Mouse (Mus musculus) heart, embryonic 11.5 days (tissue): ENCODE results near the gene Tex35. TPM values are rescaled to one million over a fixed set of nuclear protein-coding genes. Genes with fewer than 3 reads are reported as not detected.

Experiments
- ATAC-seq: fragments of 200-750 bp; cut with Nextera tagmentation; replicated peaks from 2 replicates; pipeline ENCODE4 v1.8.0; 2017; ENCODE audit warnings: moderate library complexity; ENCODE audit not compliant: insufficient number of reproducible peaks, low FRiP score, low TSS enrichment
- H3K27ac ChIP-seq: fragments of 300-500 bp; sonication (generic); 2 replicates; pipeline ENCODE4 v1.5.1; 2014; ENCODE audit warnings: mild to moderate bottlenecking, low read depth, low read length
- H3K27me3 ChIP-seq: fragments of 300-500 bp; sonication (generic); 2 replicates; pipeline ENCODE4 v1.6.1; 2014; ENCODE audit warnings: mild to moderate bottlenecking, low read length, mixed read lengths; ENCODE audit not compliant: control insufficient read depth, insufficient read depth
- H3K36me3 ChIP-seq: fragments of 300-500 bp; sonication (generic); 2 replicates; pipeline ENCODE4 v1.6.1; 2014; ENCODE audit warnings: mild to moderate bottlenecking, low read length, moderate library complexity, mixed read lengths; ENCODE audit not compliant: control insufficient read depth, insufficient read depth
- H3K4me1 ChIP-seq: fragments of 300-500 bp; sonication (generic); 2 replicates; pipeline ENCODE4 v1.6.1; 2014; ENCODE audit warnings: low read length; ENCODE audit not compliant: control insufficient read depth, insufficient read depth
- H3K4me2 ChIP-seq: fragments of 300-500 bp; sonication (generic); 2 replicates; pipeline ENCODE4 v1.6.1; 2014; ENCODE audit warnings: mild to moderate bottlenecking, moderate library complexity
- H3K4me3 ChIP-seq: fragments of 300-500 bp; sonication (generic); 2 replicates; pipeline ENCODE4 v1.5.1; 2014; ENCODE audit warnings: low read depth, low read length
- H3K9ac ChIP-seq: fragments of 300-500 bp; sonication (generic); 2 replicates; pipeline ENCODE4 v1.6.1; 2014; ENCODE audit warnings: mild to moderate bottlenecking, low read depth, low read length, moderate library complexity
- H3K9me3 ChIP-seq: fragments of 300-500 bp; sonication (generic); replicated peaks from 2 replicates; pipeline ENCODE4 v1.6.1; 2016; ENCODE audit warnings: low read length; ENCODE audit not compliant: control insufficient read depth
- WGBS: fragments of 180-500 bp; shearing (Covaris S2); extraction: QIAGEN DNeasy Blood & Tissue Kit; methylation state at CpG from one replicate; pipeline ENCODE4 v1.1.7; 2014; ENCODE audit not compliant: insufficient replicate concordance; 5-methylcytosine and 5-hydroxymethylcytosine counted together
- polyA plus RNA-seq: library from polyadenylated mRNA; unstranded; fragments of >200 nt; fragmentation: Nextera tagmentation; extraction: Ambion mirVana; gene quantifications from 2 replicates; pipeline ENCODE4 v1.2.1, GENCODE M21; 2014

Gene Tex35
- polyA plus RNA-seq, 1 experiment from 2014 or later = not detected

GRCm38 (mm10) chr1:157123836-157124235, 15.4 kb upstream of the Tex35 start:
- no peak overlapping the region for H3K9ac ChIP-seq
- H3K27ac ChIP-seq = no peak overlapping the region
- WGBS = 49% methylated on average over 3 of the region's 3 CpGs
- no peak for ATAC-seq
- no peaks in the 10 kb centered on the region; the same call in 1 of the 2 replicates for H3K4me1 ChIP-seq
- H3K9me3 ChIP-seq = no peaks in the 10 kb centered on the region
- no peak overlapping the region for H3K4me3 ChIP-seq
- H3K27me3 ChIP-seq = no peaks in the 10 kb centered on the region
- H3K36me3 ChIP-seq = no peaks in the 10 kb centered on the region
- no peak overlapping the region for H3K4me2 ChIP-seq

- Histone ChIP-seq H3K4me3 (no peak overlapping the region), H3K9ac (no peak overlapping the region), H3K4me1 (no peaks in the 10 kb centered on the region), H3K27ac (no peak overlapping the region), H3K9me3 (no peaks in the 10 kb centered on the region), H3K27me3 (no peaks in the 10 kb centered on the region), H3K4me2 (no peak overlapping the region), H3K36me3 (no peaks in the 10 kb centered on the region)
- no peak for ATAC-seq
- 79% methylated on average over 6 of the region's 6 CpGs for WGBS
Measured at GRCm38 (mm10) chr1:157119168-157119567, 10.7 kb upstream of the Tex35 start.

GRCm38 (mm10) chr1:157117440-157117839, 9.0 kb upstream of the Tex35 start:
- ATAC-seq = no peak
- Histone ChIP-seq H3K36me3 (no peaks in the 10 kb centered on the region), H3K4me1 (no peaks in the 10 kb centered on the region), H3K4me2 (no peak overlapping the region), H3K27ac (no peak overlapping the region), H3K9ac (no peak overlapping the region), H3K27me3 (no peaks in the 10 kb centered on the region), H3K9me3 (no peaks in the 10 kb centered on the region), H3K4me3 (no peak overlapping the region)
- 81% methylated on average over 3 of the region's 3 CpGs for WGBS

- Histone ChIP-seq H3K4me3 (no peak overlapping the region), H3K4me2 (no peak overlapping the region), H3K27me3 (no peaks in the 10 kb centered on the region), H3K4me1 (no peaks in the 10 kb centered on the region), H3K27ac (no peak overlapping the region), H3K9me3 (no peaks in the 10 kb centered on the region), H3K9ac (no peak overlapping the region), H3K36me3 (no peaks in the 10 kb centered on the region)
- 70% methylated on average over 2 of the region's 2 CpGs for WGBS
- no peak for ATAC-seq
Measured at GRCm38 (mm10) chr1:157114492-157114891, 6.0 kb upstream of the Tex35 start.

- H3K4me2 ChIP-seq = no peak overlapping the region
- no peak overlapping the region for H3K9ac ChIP-seq
- WGBS = 70% methylated on average over 6 of the region's 6 CpGs
- no peak overlapping the region for H3K27ac ChIP-seq
- no peaks in the 10 kb centered on the region for H3K27me3 ChIP-seq
- no peaks in the 10 kb centered on the region for H3K4me1 ChIP-seq
- H3K36me3 ChIP-seq = no peaks in the 10 kb centered on the region
- no peak for ATAC-seq
- no peak overlapping the region for H3K4me3 ChIP-seq
- H3K9me3 ChIP-seq = no peaks in the 10 kb centered on the region
Measured at GRCm38 (mm10) chr1:157110287-157110835, 1.9 kb upstream of the Tex35 start.

- Histone ChIP-seq H3K4me1 (no peaks in the 10 kb centered on the region; the same call in 1 of the 2 replicates), H3K9ac (peak overlapping the region; percentile 4; the same call in 1 of the 2 replicates), H3K27me3 (no peaks in the 10 kb centered on the region), H3K27ac (no peak overlapping the region), H3K4me3 (peak overlapping the region; percentile 24), H3K9me3 (no peaks in the 10 kb centered on the region), H3K36me3 (no peaks in the 10 kb centered on the region), H3K4me2 (peak overlapping the region; percentile 61)
- ATAC-seq = no peak
- 15% methylated on average over 19 of the region's 19 CpGs for WGBS
Measured at GRCm38 (mm10) chr1:157101122-157101865, 7.2 kb downstream of the Tex35 start.

- WGBS = 79% methylated on average over 4 of the region's 4 CpGs
- H3K4me1 ChIP-seq = no peaks in the 10 kb centered on the region
- H3K27ac ChIP-seq = no peak overlapping the region
- no peaks in the 10 kb centered on the region for H3K36me3 ChIP-seq
- H3K4me3 ChIP-seq = no peak overlapping the region
- no peaks in the 10 kb centered on the region for H3K27me3 ChIP-seq
- H3K9me3 ChIP-seq = no peaks in the 10 kb centered on the region
- no peak for ATAC-seq
- H3K4me2 ChIP-seq = no peak overlapping the region
- H3K9ac ChIP-seq = no peak overlapping the region
Measured at GRCm38 (mm10) chr1:157095534-157095933, 12.9 kb downstream of the Tex35 start.

- Histone ChIP-seq H3K4me3 (no peak overlapping the region), H3K9me3 (no peaks in the 10 kb centered on the region), H3K4me1 (no peaks in the 10 kb centered on the region), H3K9ac (no peak overlapping the region), H3K4me2 (no peak overlapping the region), H3K27ac (no peak overlapping the region), H3K36me3 (no peaks in the 10 kb centered on the region), H3K27me3 (no peaks in the 10 kb centered on the region)
- ATAC-seq = no peak
- WGBS = 78% methylated on average over 1 of the region's 1 CpGs
Measured at GRCm38 (mm10) chr1:157092622-157093021, 15.9 kb downstream of the Tex35 start.

- no peak overlapping the region for H3K27ac ChIP-seq
- no peaks in the 10 kb centered on the region for H3K9me3 ChIP-seq
- no peaks in the 10 kb centered on the region for H3K4me1 ChIP-seq
- no peaks in the 10 kb centered on the region for H3K27me3 ChIP-seq
- no peak for ATAC-seq
- H3K4me3 ChIP-seq = no peak overlapping the region
- no peak overlapping the region for H3K9ac ChIP-seq
- H3K36me3 ChIP-seq = no peaks in the 10 kb centered on the region
- WGBS = 55% methylated on average over 4 of the region's 4 CpGs
- H3K4me2 ChIP-seq = no peak overlapping the region
Measured at GRCm38 (mm10) chr1:157092140-157092539, 16.3 kb downstream of the Tex35 start.
